Mouse (Mus musculus) heart, adult 2 months (tissue): Measurements from ENCODE around the gene L3hypdh. TPM values are rescaled to one million over a fixed set of nuclear protein-coding genes. Genes with fewer than 3 reads are reported as not detected.
A peak's percentile ranks its signal among the peaks of the same experiment; 100 is the strongest.

Experiments used
- DNase-seq, 2 experiments: peaks; one replicate each; pipeline ENCODE4 v3.0.0; 2021
- H3K27ac ChIP-seq: fragments of 200-600 bp; 2 replicates; pipeline ENCODE4 v1.8.1; 2022
- H3K27me3 ChIP-seq: fragments of 200-500 bp; 2 replicates; pipeline ENCODE4 v1.6.1; 2012; ENCODE audit warnings: mild to moderate bottlenecking, low read length, inconsistent platforms, mixed read lengths; ENCODE audit not compliant: control insufficient read depth, insufficient read depth
- H3K36me3 ChIP-seq: fragments of 200-500 bp; 2 replicates; pipeline ENCODE4 v1.6.1; 2012; ENCODE audit warnings: low read length, inconsistent platforms; ENCODE audit not compliant: control insufficient read depth, insufficient read depth
- H3K4me1 ChIP-seq: fragments of 200-500 bp; 2 replicates; pipeline ENCODE4 v1.6.1; 2011; ENCODE audit warnings: low read length; ENCODE audit not compliant: control insufficient read depth, insufficient read depth
- H3K4me3 ChIP-seq: fragments of 200-600 bp; 2 replicates; pipeline ENCODE4 v1.8.1; 2022
- H3K79me2 ChIP-seq: fragments of 200-500 bp; replicated peaks from 2 replicates; pipeline ENCODE4 v1.6.1; 2012; ENCODE audit warnings: mild to moderate bottlenecking, inconsistent platforms, low read length, moderate library complexity, mixed read lengths; ENCODE audit not compliant: control insufficient read depth, insufficient read depth
- H3K9ac ChIP-seq: fragments of 200-500 bp; 2 replicates; pipeline ENCODE4 v1.6.1; 2012; ENCODE audit warnings: low read depth, mild to moderate bottlenecking, control low read depth, inconsistent platforms, low read length, mixed read lengths
- CTCF ChIP-seq: fragments of 200-600 bp; IDR thresholded peaks from 2 replicates; pipeline ENCODE4 v1.8.1; 2022; ENCODE audit warnings: antibody characterized with exemption, mild to moderate bottlenecking, moderate library complexity
- EP300 ChIP-seq: fragments of 200-500 bp; IDR thresholded peaks from 2 replicates; pipeline ENCODE4 v1.6.1; 2011; ENCODE audit warnings: low read depth, low read length, control low read depth; ENCODE audit not compliant: insufficient read depth
- POLR2A ChIP-seq: fragments of 200-500 bp; IDR thresholded peaks from 2 replicates; pipeline ENCODE4 v1.6.1; 2011; ENCODE audit warnings: mild to moderate bottlenecking, low read depth, low read length, control low read depth; ENCODE audit not compliant: insufficient read depth
- WGBS: fragments of 180-500 bp; shearing (Covaris S2); methylation state at CpG from one replicate; pipeline ENCODE4 v1.1.7; 2018; 5-methylcytosine and 5-hydroxymethylcytosine counted together
- intact Hi-C: fragments of 180-260 bp; cut with DNase I; formaldehyde crosslinking; loops from one replicate; pipeline ENCODE4 v1.15.1; 2025
- polyA plus RNA-seq: library from polyadenylated mRNA; depleted of rRNA; stranded (reverse); fragments of >200 nt; gene quantifications from 2 replicates; pipeline ENCODE4 v1.2.3, GENCODE M21; 2012
- total RNA-seq, 2 experiments: library from RNA; stranded (reverse); gene quantifications; 2 replicates each; pipeline ENCODE4 v1.2.3; 2021

L3hypdh gene
- total and polyA plus RNA-seq, 3 experiments = 6.0 to 9.1 (median 6.1) TPM

DNA sequence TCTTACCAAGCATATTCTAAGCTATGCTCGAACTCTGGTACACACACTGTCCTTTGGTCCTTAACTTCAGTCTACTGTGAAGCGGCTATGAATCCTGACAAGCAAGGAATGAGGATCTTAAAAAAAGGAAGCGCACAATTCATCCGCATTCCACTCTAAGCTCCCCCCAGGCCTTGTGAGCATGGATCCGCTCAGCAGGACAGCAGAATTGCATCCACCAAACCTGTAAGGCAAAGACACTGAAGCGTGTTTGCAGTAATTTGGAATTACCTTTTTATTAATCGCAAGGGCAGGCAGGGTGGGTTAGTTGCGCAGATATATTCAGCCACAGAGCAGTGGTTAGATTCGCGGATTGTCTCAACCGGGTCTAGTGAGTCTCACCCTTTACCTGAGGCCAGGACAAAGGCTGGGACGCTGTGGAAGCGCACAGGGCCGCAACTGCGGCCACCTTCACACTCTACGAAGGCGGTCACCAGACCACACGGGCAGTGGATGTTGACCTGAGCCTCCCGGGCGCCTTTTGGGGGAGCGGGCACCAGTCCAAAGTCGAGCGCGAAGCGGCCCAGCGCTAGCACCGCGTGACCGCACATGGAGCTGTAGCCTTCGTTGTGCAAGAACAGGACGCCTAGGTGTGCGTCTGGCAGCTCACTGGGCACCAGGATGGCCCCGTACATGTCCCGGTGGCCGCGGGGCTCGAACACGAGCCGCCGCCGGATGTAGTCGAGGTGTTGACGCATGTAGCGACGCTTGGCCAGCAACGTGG is 797 bp downstream of the L3hypdh start:
- no peaks in the 10 kb centered on the region for H3K79me2 ChIP-seq
- H3K4me1 ChIP-seq = peaks cover 2% of the 10 kb centered on the region; the same call in 1 of the 2 replicates
- intact Hi-C loops = loop anchor here (1.0 to 10.0 kb wide), 2 partner anchors 14 to 450 kb away; partner anchors contain the start of gene Pcnx4
- H3K36me3 ChIP-seq = 0 out of 2 replicates have a peak, but pooled peaks cover 3% of the 10 kb centered on the region
- H3K27me3 ChIP-seq = no peaks in the 10 kb centered on the region
- 15% methylated on average over 46 of the region's 46 CpGs for WGBS
- TF ChIP-seq CTCF (no peak), POLR2A (no peak), EP300 (no peak)
- peak overlapping the region; percentile 78 for H3K9ac ChIP-seq
- peak overlapping the region; percentile 94 for H3K4me3 ChIP-seq
- H3K27ac ChIP-seq = peak overlapping the region; percentile 53
- DNase-seq = peak; percentile 70 to 71

DNA sequence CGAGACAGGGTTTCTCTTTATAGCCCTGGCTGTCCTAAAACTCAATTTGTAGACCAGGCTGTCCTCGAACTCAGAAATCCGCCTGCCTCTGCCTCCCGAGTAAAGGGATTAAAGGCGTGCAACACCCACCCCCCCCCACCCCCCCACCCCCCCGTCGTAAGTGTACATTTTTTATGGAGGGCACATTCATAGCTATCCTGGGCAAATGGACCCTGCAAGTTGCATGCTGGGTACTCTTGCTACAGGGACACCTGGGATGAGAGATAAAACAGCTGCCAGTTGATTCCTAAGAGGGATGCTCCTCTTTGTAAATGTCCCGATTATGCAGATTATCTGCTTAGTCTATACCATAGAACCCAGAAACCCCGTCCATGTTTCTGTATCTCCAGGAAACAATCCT is 2.0 kb downstream of the L3hypdh start:
- WGBS = 91% methylated on average over 9 of the region's 9 CpGs
- intact Hi-C loops = loop anchor here (10.0 kb wide), 1 partner anchor 452 kb away; the partner anchor contains the start of gene Pcnx4
- TF ChIP-seq POLR2A (no peak), CTCF (no peak), EP300 (no peak)
- Histone ChIP-seq H3K27ac (no peak overlapping the region), H3K9ac (no peak overlapping the region), H3K79me2 (no peaks in the 10 kb centered on the region), H3K36me3 (0 out of 2 replicates have a peak, but pooled peaks cover 3% of the 10 kb centered on the region), H3K27me3 (no peaks in the 10 kb centered on the region), H3K4me1 (peaks cover 2% of the 10 kb centered on the region; the same call in 1 of the 2 replicates), H3K4me3 (no peak overlapping the region)
- DNase-seq = no peak

DNA sequence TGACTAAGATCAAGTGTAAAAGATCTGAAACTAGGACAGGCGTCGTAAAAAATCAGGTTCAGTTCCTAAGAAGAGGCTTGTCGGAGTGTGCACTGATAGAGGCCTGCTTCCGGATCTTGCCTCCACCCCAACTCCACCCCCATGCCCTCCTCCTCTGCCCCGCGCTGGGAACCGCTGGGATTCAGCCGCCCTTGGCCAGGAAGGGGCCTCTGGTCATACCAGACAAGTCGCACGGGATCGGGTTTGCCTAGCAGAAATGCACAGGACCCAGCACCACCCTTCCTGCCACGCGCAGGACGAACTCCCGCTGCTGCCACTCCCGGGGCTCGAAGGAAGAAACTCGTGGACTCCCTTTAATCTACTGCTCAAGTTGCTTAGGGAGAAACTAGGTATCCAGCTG is 2.9 kb downstream of the L3hypdh start:
- Histone ChIP-seq H3K9ac (no peak overlapping the region), H3K4me1 (peaks cover 2% of the 10 kb centered on the region; the same call in 1 of the 2 replicates), H3K36me3 (0 out of 2 replicates have a peak, but pooled peaks cover 3% of the 10 kb centered on the region), H3K4me3 (no peak overlapping the region), H3K27ac (no peak overlapping the region), H3K79me2 (no peaks in the 10 kb centered on the region), H3K27me3 (no peaks in the 10 kb centered on the region)
- DNase-seq = peak; percentile 12 to 31
- 37% methylated on average over 18 of the region's 18 CpGs for WGBS
- TF ChIP-seq EP300 (no peak), CTCF (no peak), POLR2A (no peak)
- intact Hi-C loops = loop anchor here (10.0 kb wide), 1 partner anchor 452 kb away; the partner anchor contains the start of gene Pcnx4

- intact Hi-C loops = loop anchor here (10.0 kb wide), 1 partner anchor 453 kb away; the partner anchor contains the start of gene Pcnx4
- no peak overlapping the region for H3K4me3 ChIP-seq
- H3K9ac ChIP-seq = no peak overlapping the region
These were observed 3.3 kb downstream of the L3hypdh start for GRCm38 (mm10) chr12:72081961-72082360.

GRCm38 (mm10) chr12:72078248-72078647 is 7.0 kb downstream of the L3hypdh start:
- Histone ChIP-seq H3K27ac (no peak overlapping the region), H3K4me1 (no peaks in the 10 kb centered on the region), H3K36me3 (no peaks in the 10 kb centered on the region), H3K9ac (no peak overlapping the region), H3K27me3 (no peaks in the 10 kb centered on the region), H3K79me2 (no peaks in the 10 kb centered on the region), H3K4me3 (no peak overlapping the region)
- DNase-seq = no peak
- WGBS = 92% methylated on average over 3 of the region's 3 CpGs
- intact Hi-C loops = no loop called here
- TF ChIP-seq CTCF = no peak
- no peak for TF ChIP-seq EP300
- no peak for TF ChIP-seq POLR2A

More at GRCm38 (mm10) chr12:72081961-72082360, 3.3 kb downstream of the L3hypdh start:
- Histone ChIP-seq H3K4me1 (peaks cover 2% of the 10 kb centered on the region; the same call in 1 of the 2 replicates), H3K27me3 (no peaks in the 10 kb centered on the region), H3K79me2 (no peaks in the 10 kb centered on the region), H3K36me3 (0 out of 2 replicates have a peak, but pooled peaks cover 3% of the 10 kb centered on the region), H3K27ac (no peak overlapping the region)
- 90% methylated on average over 3 of the region's 3 CpGs for WGBS
- TF ChIP-seq CTCF (no peak), POLR2A (no peak), EP300 (no peak)
- DNase-seq = no peak
